Mouse (Mus musculus) lung, adult 2 months (tissue): ENCODE data around the gene Glrp1. TPM values are rescaled to one million over a fixed set of nuclear protein-coding genes. Genes with fewer than 3 reads are reported as not detected.

Experiments
- DNase-seq: peaks from one replicate; pipeline ENCODE4 v3.0.0; 2022
- H3K4me1 ChIP-seq: fragments of 200-500 bp; 2 replicates; pipeline ENCODE4 v1.6.1; 2011; ENCODE audit warnings: low read length; ENCODE audit not compliant: control insufficient read depth, insufficient read depth
- H3K4me3 ChIP-seq: fragments of 200-500 bp; replicated peaks from 2 replicates; pipeline ENCODE3; 2011; ENCODE audit warnings: low read depth, mild to moderate bottlenecking, control low read depth, low read length; ENCODE audit errors: extremely low read depth
- CTCF ChIP-seq: fragments of 200-500 bp; IDR thresholded peaks from 2 replicates; pipeline ENCODE4 v1.5.1; 2011; ENCODE audit warnings: mild to moderate bottlenecking, low read length, control low read depth; ENCODE audit not compliant: insufficient read depth
- POLR2A ChIP-seq: fragments of 200-500 bp; IDR thresholded peaks from 2 replicates; pipeline ENCODE4 v1.6.1; 2011; ENCODE audit warnings: low read depth, mild to moderate bottlenecking, control low read depth, low read length, borderline replicate concordance; ENCODE audit errors: extremely low read depth
- WGBS: fragments of 180-500 bp; shearing (Covaris S2); methylation state at CpG from one replicate; pipeline ENCODE4 v1.1.7; 2018; 5-methylcytosine and 5-hydroxymethylcytosine counted together
- polyA plus RNA-seq: library from polyadenylated mRNA; depleted of rRNA; stranded (reverse); fragments of >200 nt; gene quantifications from 2 replicates; pipeline ENCODE4 v1.2.3, GENCODE M21; 2012; rRNA removed

Glrp1 gene
- polyA plus RNA-seq, 1 experiment, result 0.11 TPM

GRCm38 (mm10) chr1:88456451-88457072, 53.3 kb downstream of the Glrp1 start:
- Histone ChIP-seq H3K4me1 (peaks cover 2% of the 10 kb centered on the region), H3K4me3 (no peak overlapping the region)
- 59% methylated on average over 14 of the region's 14 CpGs for WGBS
- peak; percentile 76 for DNase-seq
- TF ChIP-seq CTCF (peak; percentile 70), POLR2A (no peak)

- TF ChIP-seq POLR2A (no peak), CTCF (no peak)
- no peak for DNase-seq
- WGBS, result 85% methylated on average over 3 of the region's 3 CpGs
- H3K4me3 ChIP-seq, result no peak overlapping the region
- H3K4me1 ChIP-seq, result peaks cover 2% of the 10 kb centered on the region
Measured at GRCm38 (mm10) chr1:88455761-88456160, 54.1 kb downstream of the Glrp1 start.

- peaks cover 2% of the 10 kb centered on the region for H3K4me1 ChIP-seq
- TF ChIP-seq CTCF, result no peak
- H3K4me3 ChIP-seq, result no peak overlapping the region
- no peak for DNase-seq
- 33% methylated on average over 3 of the region's 3 CpGs for WGBS
Measured at GRCm38 (mm10) chr1:88454703-88455102, 55.2 kb downstream of the Glrp1 start.

GRCm38 (mm10) chr1:88452198-88452597, 57.7 kb downstream of the Glrp1 start:
- no peak for DNase-seq
- Histone ChIP-seq H3K4me3 (no peak overlapping the region), H3K4me1 (peaks cover 2% of the 10 kb centered on the region)
- WGBS, result 79% methylated on average over 6 of the region's 6 CpGs
- no peak for TF ChIP-seq POLR2A
- no peak for TF ChIP-seq CTCF

GRCm38 (mm10) chr1:88450668-88451067, 59.2 kb downstream of the Glrp1 start:
- no peak for DNase-seq
- 57% methylated on average over 4 of the region's 4 CpGs for WGBS
- Histone ChIP-seq H3K4me1 (peaks cover 2% of the 10 kb centered on the region; the same call in 1 of the 2 replicates), H3K4me3 (no peak overlapping the region)
- TF ChIP-seq CTCF, result no peak
- TF ChIP-seq POLR2A, result no peak

Other genes with a start within 250 kb of the Glrp1 start
- 29.4 and 32.1 TPM in 2 replicates for gene Hjurp, start 232.4 kb downstream of the Glrp1 start, polyA plus RNA-seq
- gene Trpm8, start 232.4 kb downstream of the Glrp1 start, polyA plus RNA-seq, result not detected in 2 replicates
- 0.18 TPM in 1 of 2 replicates, not detected in the other for gene Spp2, start 103.1 kb downstream of the Glrp1 start, polyA plus RNA-seq
- gene Arl4c, start 192.2 kb upstream of the Glrp1 start, polyA plus RNA-seq, result 17.6 and 22.1 TPM in 2 replicates